Mouse (Mus musculus) fat pad, adult 2 months (tissue): ENCODE data around the gene Clstn2.

Experiments used
- DNase-seq: peaks from one replicate; pipeline ENCODE4 v3.0.0-alpha.2; 2011; ENCODE audit warnings: low read depth, low spot score; ENCODE audit errors: extremely low read depth

The Clstn2 gene

DNA sequence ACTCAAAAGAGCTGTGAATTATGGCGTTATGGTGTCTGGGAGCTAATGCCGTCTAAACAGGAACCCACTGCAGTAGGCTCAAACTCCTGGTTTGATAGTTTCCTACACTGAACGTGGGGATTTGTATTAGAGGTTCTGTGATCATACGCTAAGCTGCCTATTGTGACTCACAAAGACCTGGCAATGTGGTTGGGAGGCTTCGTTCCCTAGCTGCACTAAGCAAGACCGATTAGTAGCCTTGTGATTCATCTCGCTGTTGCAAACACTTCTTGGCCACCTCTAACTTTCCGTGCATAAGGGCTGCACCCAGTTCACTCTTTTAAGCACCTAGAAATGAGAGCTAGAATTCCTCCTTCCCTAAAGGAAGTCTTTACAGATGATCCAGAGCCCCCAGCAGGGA is 429.3 kb downstream of the Clstn2 start:
- no peak for DNase-seq

- DNase-seq: no peak
Observed at GRCm38 (mm10) chr9:97602476-97602875, 430.5 kb downstream of the Clstn2 start.

DNA sequence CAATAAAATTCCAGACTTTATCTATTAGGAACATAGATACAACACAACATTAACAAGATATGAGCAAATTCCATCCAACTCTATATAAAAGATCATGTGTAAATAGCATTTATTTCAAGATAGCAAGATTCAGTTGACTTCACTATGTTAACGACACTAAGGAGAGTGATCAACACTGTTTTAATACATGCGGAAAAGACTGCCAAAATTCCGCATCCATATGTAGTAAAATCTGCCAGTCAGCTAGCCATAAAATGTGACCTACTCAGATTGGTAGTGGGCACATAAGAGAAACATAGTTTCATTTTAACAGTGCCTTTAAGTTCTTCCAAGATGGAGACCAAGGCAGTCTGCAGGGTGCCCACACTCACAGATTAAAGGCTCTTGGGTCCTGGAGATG is 434.0 kb downstream of the Clstn2 start:
- no peak for DNase-seq

- DNase-seq: no peak
Observed at GRCm38 (mm10) chr9:97590712-97591111, 442.3 kb downstream of the Clstn2 start.

- DNase-seq: no peak
Observed at GRCm38 (mm10) chr9:97570881-97571280, 462.1 kb downstream of the Clstn2 start.

DNA sequence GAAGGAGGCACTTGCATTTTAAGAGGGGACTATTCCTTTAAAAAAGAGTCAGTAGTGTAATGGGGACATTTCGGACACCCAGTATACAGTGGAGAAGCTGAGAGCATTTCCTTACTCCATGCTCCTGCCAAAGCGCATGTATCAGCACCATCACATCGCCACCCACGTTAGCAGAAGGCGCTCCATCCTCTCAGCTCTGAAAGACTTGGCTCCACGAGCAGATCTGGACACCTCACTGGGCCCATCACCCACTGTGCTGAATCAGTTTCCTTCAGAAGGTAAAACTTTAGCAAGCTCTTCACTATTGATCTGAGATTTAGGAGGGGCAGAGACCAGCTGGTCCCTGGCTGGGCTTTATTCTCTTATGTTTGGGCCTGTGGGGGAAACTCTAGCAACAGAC is 469.9 kb downstream of the Clstn2 start:
- DNase-seq: no peak

- DNase-seq: no peak
Observed at GRCm38 (mm10) chr9:97544359-97544758, 488.6 kb downstream of the Clstn2 start.

GRCm38 (mm10) chr9:97541419-97541818 is 491.6 kb downstream of the Clstn2 start:
- DNase-seq: no peak

GRCm38 (mm10) chr9:97538075-97538779 is 494.8 kb downstream of the Clstn2 start:
- DNase-seq: no peak

DNA sequence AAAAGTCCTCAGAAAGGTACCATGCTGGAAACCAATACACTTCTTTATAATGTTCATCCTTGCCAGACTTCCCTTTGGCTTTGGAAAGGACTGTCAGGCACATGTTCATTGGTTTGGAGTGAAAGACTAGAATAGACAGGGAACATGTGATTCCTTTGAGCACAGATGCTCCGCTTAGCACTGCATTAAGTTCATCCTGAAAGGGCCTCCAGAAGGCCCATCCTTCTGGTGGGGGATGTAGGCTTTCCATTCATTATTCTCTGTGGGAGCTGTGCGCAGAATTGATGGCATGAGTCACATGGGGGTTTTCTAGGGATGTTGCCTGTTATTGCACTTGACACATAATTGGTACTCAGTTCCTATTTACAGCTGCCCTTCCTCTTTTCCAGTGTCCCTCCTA is 498.8 kb downstream of the Clstn2 start:
- DNase-seq: no peak

- DNase-seq: no peak
Observed at GRCm38 (mm10) chr9:97533306-97533705, 499.7 kb downstream of the Clstn2 start.

GRCm38 (mm10) chr9:97532536-97532935 is 500.4 kb downstream of the Clstn2 start:
- DNase-seq: no peak

GRCm38 (mm10) chr9:97527926-97528325 is 505.1 kb downstream of the Clstn2 start:
- no peak for DNase-seq

- DNase-seq: peak; percentile 30
Observed at GRCm38 (mm10) chr9:97527276-97527675, 505.7 kb downstream of the Clstn2 start.

DNA sequence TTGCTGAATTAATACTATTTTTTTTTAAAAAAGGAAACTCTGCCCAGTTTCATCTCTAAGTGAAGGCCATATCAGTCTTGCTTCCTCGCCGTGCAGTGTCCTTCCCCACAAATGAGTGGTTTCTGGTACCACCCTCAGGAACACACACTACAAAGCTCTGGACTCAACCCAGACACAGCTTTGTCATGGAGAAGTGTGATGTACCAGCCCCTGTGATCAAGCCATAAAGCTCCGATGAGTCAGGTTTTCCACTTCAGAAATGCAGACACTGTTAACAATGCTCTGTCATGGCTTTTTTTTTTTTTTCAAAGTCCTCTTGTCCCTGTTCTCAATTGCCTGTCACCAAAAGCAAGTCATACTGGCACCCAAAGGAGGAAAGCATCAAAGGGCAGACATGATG is 507.4 kb downstream of the Clstn2 start:
- no peak for DNase-seq

- DNase-seq: no peak
Observed at GRCm38 (mm10) chr9:97524861-97525260, 508.1 kb downstream of the Clstn2 start.

GRCm38 (mm10) chr9:97520771-97521170 is 512.2 kb downstream of the Clstn2 start:
- no peak for DNase-seq

GRCm38 (mm10) chr9:97517006-97517405 is 516.0 kb downstream of the Clstn2 start:
- DNase-seq: no peak

DNA sequence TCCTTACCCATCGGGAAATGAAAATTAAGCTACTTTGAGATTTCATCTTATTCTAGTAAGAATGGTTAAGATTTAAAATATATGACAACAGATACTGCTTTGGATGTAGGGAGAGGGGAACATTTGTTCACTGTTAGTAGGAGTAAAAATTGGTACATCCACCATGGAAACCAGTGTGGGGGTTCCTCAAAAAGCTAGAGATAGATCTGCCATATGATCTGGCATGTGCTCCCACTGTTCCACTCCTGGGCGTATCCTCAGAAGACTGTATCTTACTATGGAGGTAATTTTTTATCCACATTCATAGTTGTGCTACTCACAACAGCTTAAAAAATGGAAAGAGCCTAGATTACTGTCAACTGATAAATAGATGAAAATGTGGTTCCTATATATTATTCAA is 518.3 kb downstream of the Clstn2 start:
- no peak for DNase-seq

DNA sequence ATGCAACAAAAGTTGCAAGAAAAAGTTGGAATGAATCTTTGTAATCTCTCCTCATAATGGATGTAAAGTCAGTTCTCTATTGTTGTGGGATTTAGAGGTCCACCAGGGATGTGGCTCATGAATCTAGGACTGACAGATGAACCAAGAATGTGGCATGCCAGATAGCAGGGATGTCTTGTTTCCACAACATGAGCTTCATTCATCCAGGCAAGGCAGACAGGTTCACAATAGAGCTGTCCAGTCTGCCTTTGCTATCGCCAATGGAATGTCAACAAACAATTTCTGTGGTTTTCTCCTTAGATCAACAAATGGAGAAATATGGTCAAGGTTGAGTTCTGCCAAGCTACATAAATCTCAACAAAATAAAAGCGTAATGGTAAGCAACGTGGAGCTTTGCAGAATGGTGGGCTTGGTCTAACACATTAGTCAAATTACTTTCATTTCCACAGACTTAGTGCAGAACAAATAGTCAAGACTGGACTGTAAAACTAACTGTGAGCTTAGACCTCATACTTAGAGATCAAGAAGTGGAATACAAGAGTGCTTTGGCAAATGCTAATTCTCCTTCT is 520.6 kb downstream of the Clstn2 start:
- DNase-seq: no peak

GRCm38 (mm10) chr9:97501416-97501815 is 531.6 kb downstream of the Clstn2 start:
- no peak for DNase-seq

- no peak for DNase-seq
Observed at GRCm38 (mm10) chr9:97495056-97495455, 537.9 kb downstream of the Clstn2 start.

GRCm38 (mm10) chr9:97491626-97492025 is 541.4 kb downstream of the Clstn2 start:
- DNase-seq: no peak
